Mouse (Mus musculus): Measurements from ENCODE around the gene Eml2. TPM values are rescaled to one million over a fixed set of nuclear protein-coding genes. Genes with fewer than 3 reads are reported as not detected.

Gene Eml2
- total RNA-seq, 1 experiment, result 29.8 TPM

- Histone ChIP-seq H3K9ac (ENCODE audit: insufficient read depth, low read depth, low read length, poor library complexity, severe bottlenecking) (no peak overlapping the region), H3K27ac (ENCODE audit: insufficient read depth, low read depth, low read length, poor library complexity, severe bottlenecking) (no peak overlapping the region), H3K4me3 (ENCODE audit: insufficient read depth in 1 of 2, low read depth in 1 of 2, low read length in 2 of 2, poor library complexity in 1 of 2, severe bottlenecking in 1 of 2) (no peak overlapping the region), H3K9me3 (ENCODE audit: control insufficient read depth, insufficient read depth, low read depth, low read length) (no peaks in the 10 kb centered on the region), H3K36me3 (ENCODE audit: control insufficient read depth, insufficient read depth, low read length, poor library complexity, severe bottlenecking) (no peaks in the 10 kb centered on the region), H3K4me1 (ENCODE audit: control insufficient read depth in 2 of 2, insufficient read depth in 2 of 2, low read length in 2 of 2, poor library complexity in 1 of 2) (peaks cover 3 to 17% of the 10 kb centered on the region in 2 experiments; a peak in 3 of 4 replicates)
- in situ Hi-C loops (cut with MboI; ENCODE audit: low sequenced_read_pairs in 2 of 2, unreplicated experiment in 2 of 2), result no loop called here
- TF ChIP-seq CHD2 (IDR thresholded peaks at IDR 0.05; ENCODE audit: low read depth, low read length) (no peak), ZNF384 (IDR thresholded peaks at IDR 0.05; ENCODE audit: low read depth, low read length) (no peak), HCFC1 (IDR thresholded peaks at IDR 0.05; ENCODE audit: borderline replicate concordance, insufficient read depth, low read length) (no peak), ZC3H11A (IDR thresholded peaks at IDR 0.05; ENCODE audit: borderline replicate concordance, low read depth, low read length) (no peak), MAFK (IDR thresholded peaks at IDR 0.05; ENCODE audit: insufficient read depth, low read depth, low read length) (no peak)
- no peak for DNase-seq (ENCODE audit: low read depth, low spot score)
Measured at GRCm38 (mm10) chr7:19214940-19215339, 38.7 kb downstream of the Eml2 start.

GRCm38 (mm10) chr7:19217492-19217891 is 41.3 kb downstream of the Eml2 start:
- Histone ChIP-seq H3K4me1 (ENCODE audit: control insufficient read depth in 2 of 2, insufficient read depth in 2 of 2, low read length in 2 of 2, poor library complexity in 1 of 2) (peaks cover 3 to 15% of the 10 kb centered on the region in 2 experiments; a peak in 3 of 4 replicates), H3K4me3 (ENCODE audit: insufficient read depth in 1 of 2, low read depth in 1 of 2, low read length in 2 of 2, poor library complexity in 1 of 2, severe bottlenecking in 1 of 2) (no peak overlapping the region), H3K9me3 (ENCODE audit: control insufficient read depth, insufficient read depth, low read depth, low read length) (no peaks in the 10 kb centered on the region), H3K9ac (ENCODE audit: insufficient read depth, low read depth, low read length, poor library complexity, severe bottlenecking) (no peak overlapping the region), H3K36me3 (ENCODE audit: control insufficient read depth, insufficient read depth, low read length, poor library complexity, severe bottlenecking) (no peaks in the 10 kb centered on the region; the same call in 1 of the 2 replicates), H3K27ac (ENCODE audit: insufficient read depth, low read depth, low read length, poor library complexity, severe bottlenecking) (no peak overlapping the region)
- TF ChIP-seq ZNF384 (IDR thresholded peaks at IDR 0.05; ENCODE audit: low read depth, low read length) (no peak), ZC3H11A (IDR thresholded peaks at IDR 0.05; ENCODE audit: borderline replicate concordance, low read depth, low read length) (no peak), HCFC1 (IDR thresholded peaks at IDR 0.05; ENCODE audit: borderline replicate concordance, insufficient read depth, low read length) (no peak), CHD2 (IDR thresholded peaks at IDR 0.05; ENCODE audit: low read depth, low read length) (no peak), MAFK (IDR thresholded peaks at IDR 0.05; ENCODE audit: insufficient read depth, low read depth, low read length) (no peak)
- DNase-seq (ENCODE audit: low read depth, low spot score), result no peak
- in situ Hi-C loops (cut with MboI; ENCODE audit: low sequenced_read_pairs in 2 of 2, unreplicated experiment in 2 of 2), result no loop called here

DNA sequence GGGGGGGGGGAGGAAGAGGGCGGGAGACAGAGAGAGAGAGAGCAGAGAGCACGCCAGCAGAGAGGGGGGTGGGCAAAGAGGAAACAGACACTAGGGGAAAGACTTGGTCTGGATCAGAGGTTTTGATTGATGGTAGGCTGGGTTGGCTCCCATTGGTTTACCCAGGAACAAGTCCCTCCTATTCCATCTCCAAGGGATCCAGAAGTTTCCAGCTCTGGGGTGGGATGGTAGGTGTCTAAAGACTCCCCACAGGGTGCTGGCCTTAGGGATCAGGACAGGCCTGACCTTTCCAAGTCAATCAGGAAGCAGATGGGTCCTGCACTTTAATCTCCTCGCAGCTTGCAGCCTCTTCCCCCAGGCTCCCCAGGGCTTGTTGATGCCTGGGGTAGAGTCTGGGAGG is 41.7 kb downstream of the Eml2 start:
- H3K27ac ChIP-seq (ENCODE audit: insufficient read depth, low read depth, low read length, poor library complexity, severe bottlenecking), result no peak overlapping the region
- no peak for DNase-seq (ENCODE audit: low read depth, low spot score)
- no peak overlapping the region for H3K9ac ChIP-seq (ENCODE audit: insufficient read depth, low read depth, low read length, poor library complexity, severe bottlenecking)
- H3K36me3 ChIP-seq (ENCODE audit: control insufficient read depth, insufficient read depth, low read length, poor library complexity, severe bottlenecking), result peaks cover 2% of the 10 kb centered on the region; the same call in 1 of the 2 replicates
- TF ChIP-seq CHD2 (IDR thresholded peaks at IDR 0.05; ENCODE audit: low read depth, low read length), result no peak
- TF ChIP-seq ZC3H11A (IDR thresholded peaks at IDR 0.05; ENCODE audit: borderline replicate concordance, low read depth, low read length), result no peak
- no peak for TF ChIP-seq ZNF384 (IDR thresholded peaks at IDR 0.05; ENCODE audit: low read depth, low read length)
- no peak for TF ChIP-seq HCFC1 (IDR thresholded peaks at IDR 0.05; ENCODE audit: borderline replicate concordance, insufficient read depth, low read length)
- no peak for TF ChIP-seq MAFK (IDR thresholded peaks at IDR 0.05; ENCODE audit: insufficient read depth, low read depth, low read length)
- in situ Hi-C loops (cut with MboI; ENCODE audit: low sequenced_read_pairs in 2 of 2, unreplicated experiment in 2 of 2), result no loop called here
- no peak overlapping the region for H3K4me3 ChIP-seq (ENCODE audit: insufficient read depth in 1 of 2, low read depth in 1 of 2, low read length in 2 of 2, poor library complexity in 1 of 2, severe bottlenecking in 1 of 2)
- H3K4me1 ChIP-seq (ENCODE audit: control insufficient read depth in 2 of 2, insufficient read depth in 2 of 2, low read length in 2 of 2, poor library complexity in 1 of 2), result peaks cover 2 to 15% of the 10 kb centered on the region in 2 experiments; a peak in 3 of 4 replicates
- H3K9me3 ChIP-seq (ENCODE audit: control insufficient read depth, insufficient read depth, low read depth, low read length), result no peaks in the 10 kb centered on the region

GRCm38 (mm10) chr7:19220061-19220460 is 43.8 kb downstream of the Eml2 start:
- DNase-seq (ENCODE audit: low read depth, low spot score), result no peak
- H3K4me3 ChIP-seq (ENCODE audit: insufficient read depth in 1 of 2, low read depth in 1 of 2, low read length in 2 of 2, poor library complexity in 1 of 2, severe bottlenecking in 1 of 2), result no peak overlapping the region
- in situ Hi-C loops (cut with MboI; ENCODE audit: low sequenced_read_pairs in 2 of 2, unreplicated experiment in 2 of 2), result no loop called here

More at GRCm38 (mm10) chr7:19220061-19220460, 43.8 kb downstream of the Eml2 start:
- peaks cover 6% of the 10 kb centered on the region; the same call in 1 of the 2 replicates for H3K36me3 ChIP-seq (ENCODE audit: control insufficient read depth, insufficient read depth, low read length, poor library complexity, severe bottlenecking)
- no peak overlapping the region for H3K9ac ChIP-seq (ENCODE audit: insufficient read depth, low read depth, low read length, poor library complexity, severe bottlenecking)
- TF ChIP-seq ZNF384 (IDR thresholded peaks at IDR 0.05; ENCODE audit: low read depth, low read length) (no peak), MAFK (IDR thresholded peaks at IDR 0.05; ENCODE audit: insufficient read depth, low read depth, low read length) (no peak), ZC3H11A (IDR thresholded peaks at IDR 0.05; ENCODE audit: borderline replicate concordance, low read depth, low read length) (no peak), HCFC1 (IDR thresholded peaks at IDR 0.05; ENCODE audit: borderline replicate concordance, insufficient read depth, low read length) (no peak), CHD2 (IDR thresholded peaks at IDR 0.05; ENCODE audit: low read depth, low read length) (no peak)
- no peak overlapping the region for H3K27ac ChIP-seq (ENCODE audit: insufficient read depth, low read depth, low read length, poor library complexity, severe bottlenecking)
- H3K4me1 ChIP-seq (ENCODE audit: control insufficient read depth in 2 of 2, insufficient read depth in 2 of 2, low read length in 2 of 2, poor library complexity in 1 of 2), result peaks cover 1 to 3% of the 10 kb centered on the region in 2 experiments; a peak in 1 of 4 replicates
- H3K9me3 ChIP-seq (ENCODE audit: control insufficient read depth, insufficient read depth, low read depth, low read length), result no peaks in the 10 kb centered on the region
